Mouse (Mus musculus): ENCODE results near the gene Fzd5.
A peak's percentile ranks its signal among the peaks of the same experiment; 100 is the strongest.

Gene Fzd5

DNA sequence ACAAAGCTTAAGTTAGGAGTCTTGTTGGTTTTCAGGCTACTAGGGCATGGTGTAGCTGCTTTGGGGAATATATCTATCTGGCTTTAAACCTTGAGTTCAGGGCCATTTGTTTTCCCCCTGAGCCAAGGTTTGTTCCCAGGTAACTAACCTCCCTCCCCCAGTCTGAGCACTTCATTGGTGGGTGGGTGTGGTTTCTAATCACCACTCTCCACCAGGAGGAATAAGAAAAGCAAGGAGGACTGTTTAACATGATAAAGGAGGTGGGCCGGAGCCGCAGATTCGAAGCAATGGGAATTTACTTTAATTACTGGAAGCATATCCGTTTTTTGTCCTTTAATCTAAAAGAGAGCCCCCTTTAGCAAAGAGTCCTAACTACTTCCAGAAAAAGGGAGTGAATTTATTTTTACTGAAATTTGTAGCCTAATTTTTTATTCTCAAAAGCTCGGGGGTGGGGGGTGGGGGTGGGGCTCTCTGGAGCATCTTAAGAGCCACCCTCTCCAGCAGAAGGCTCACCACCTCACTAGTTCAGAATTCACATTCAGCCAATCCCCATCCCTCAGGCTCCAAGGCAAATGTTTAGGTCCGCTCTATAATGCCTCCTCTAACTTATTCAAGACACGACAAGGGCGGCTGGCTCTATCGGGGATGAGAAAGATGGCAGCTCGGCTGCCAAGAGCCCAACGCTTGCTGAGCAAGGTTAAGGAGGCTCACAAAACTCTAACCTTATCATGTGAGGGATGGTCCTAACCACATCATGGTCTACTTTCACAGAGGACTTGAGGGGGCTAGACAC lies 3.9 kb downstream of the Fzd5 start:
- DNase-seq (ENCODE audit: low read depth, low spot score), result no peak

DNA sequence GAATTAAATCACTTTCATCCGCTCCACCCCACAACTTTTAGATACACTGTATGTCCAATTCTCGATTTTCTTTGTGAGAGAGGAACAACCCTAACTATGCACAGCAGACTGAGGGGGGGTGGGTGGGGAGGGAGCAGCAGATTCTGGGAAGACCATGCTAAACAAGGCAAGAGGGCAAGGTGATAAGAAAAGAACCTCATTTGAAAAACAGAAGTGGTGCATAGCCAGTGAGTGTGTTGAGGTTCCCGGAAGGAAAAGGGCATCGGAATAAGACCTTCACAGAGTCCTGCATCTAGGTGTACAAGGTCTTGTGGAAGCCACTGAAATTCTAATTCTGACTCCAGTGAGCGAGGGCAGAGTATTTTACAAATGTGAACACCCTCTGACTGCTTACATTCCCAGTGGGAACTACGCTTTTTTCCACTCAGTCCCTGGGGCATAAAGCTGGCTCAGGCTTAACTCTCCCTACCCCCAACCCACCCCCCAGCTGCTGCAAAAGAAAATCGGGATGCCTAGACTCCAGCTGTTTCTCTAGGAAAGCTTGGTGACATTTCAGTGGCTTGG lies 4.8 kb downstream of the Fzd5 start:
- DNase-seq (ENCODE audit: low read depth, low spot score), result no peak

DNA sequence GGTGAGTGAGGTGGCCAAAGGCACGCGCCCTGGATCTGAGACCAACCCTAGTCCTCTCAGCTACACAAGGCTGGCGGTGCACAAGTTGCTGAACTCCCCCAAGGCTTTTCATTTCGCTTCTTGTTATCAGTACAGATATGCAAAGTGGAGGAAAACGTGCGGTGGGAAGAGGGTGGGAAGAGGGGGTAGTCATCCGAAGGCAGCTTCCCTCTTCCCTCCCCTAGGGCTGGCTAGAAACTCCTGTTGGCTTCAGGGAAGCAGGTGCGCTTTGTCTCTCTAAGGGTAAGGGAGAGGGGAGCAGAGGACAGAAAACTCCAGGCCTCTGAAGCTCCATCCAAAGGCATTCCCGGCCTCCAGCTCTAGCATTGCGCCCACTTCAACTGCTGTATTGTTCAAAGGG lies 5.4 kb downstream of the Fzd5 start:
- no peak for DNase-seq (ENCODE audit: low read depth, low spot score)

DNA sequence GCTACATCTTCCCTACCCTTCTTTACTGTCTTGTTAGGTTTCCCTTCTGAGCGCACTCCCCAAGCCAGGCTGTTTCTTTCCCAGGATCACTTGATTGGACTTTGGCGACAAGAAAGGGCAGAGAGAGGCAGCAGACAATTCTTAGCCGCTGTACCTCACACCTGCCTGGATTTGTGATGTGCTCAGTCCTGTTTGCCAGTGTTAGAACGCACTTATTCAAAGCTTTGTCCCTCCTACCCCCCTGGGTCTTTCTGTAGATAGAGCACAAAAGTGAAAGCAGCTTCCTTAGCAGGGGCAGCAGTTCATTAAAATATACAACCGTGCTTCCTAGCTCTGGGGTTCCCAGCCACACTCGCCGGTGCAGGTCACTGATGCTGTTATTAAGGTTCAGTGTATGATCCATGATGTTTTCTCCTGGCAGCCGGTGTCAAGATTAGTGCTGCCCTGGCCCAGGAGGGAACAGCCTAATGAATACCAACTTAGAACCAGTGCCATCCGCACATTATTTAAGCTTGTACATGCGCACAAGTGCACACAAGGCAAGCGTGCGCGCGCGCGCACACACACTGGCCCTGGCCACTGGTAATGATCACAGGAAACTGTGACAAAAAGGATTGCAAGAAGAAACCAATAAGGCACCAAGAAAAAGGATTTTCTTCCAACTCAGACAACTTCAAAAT lies 6.1 kb downstream of the Fzd5 start:
- DNase-seq (ENCODE audit: low read depth, low spot score), result no peak

DNA sequence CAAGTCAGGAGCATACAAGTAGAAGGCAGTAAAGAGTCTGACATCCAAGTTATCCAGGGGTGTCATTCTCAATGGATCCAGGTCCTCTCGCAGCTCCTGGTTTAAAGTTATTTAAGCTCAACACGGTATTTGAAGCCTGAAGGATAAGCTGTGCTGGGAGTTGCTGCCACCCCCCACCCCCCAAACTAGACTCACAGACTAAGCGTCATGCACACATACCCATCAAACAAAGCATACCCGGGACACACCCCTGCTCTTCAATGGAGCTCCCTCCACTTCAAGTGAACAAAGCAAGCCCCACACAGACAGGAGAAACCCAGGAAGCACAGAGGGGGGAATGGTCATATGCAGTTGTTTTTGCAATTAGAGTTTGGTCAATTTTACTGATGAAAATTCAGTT lies 7.5 kb downstream of the Fzd5 start:
- no peak for DNase-seq (ENCODE audit: low read depth, low spot score)

DNA sequence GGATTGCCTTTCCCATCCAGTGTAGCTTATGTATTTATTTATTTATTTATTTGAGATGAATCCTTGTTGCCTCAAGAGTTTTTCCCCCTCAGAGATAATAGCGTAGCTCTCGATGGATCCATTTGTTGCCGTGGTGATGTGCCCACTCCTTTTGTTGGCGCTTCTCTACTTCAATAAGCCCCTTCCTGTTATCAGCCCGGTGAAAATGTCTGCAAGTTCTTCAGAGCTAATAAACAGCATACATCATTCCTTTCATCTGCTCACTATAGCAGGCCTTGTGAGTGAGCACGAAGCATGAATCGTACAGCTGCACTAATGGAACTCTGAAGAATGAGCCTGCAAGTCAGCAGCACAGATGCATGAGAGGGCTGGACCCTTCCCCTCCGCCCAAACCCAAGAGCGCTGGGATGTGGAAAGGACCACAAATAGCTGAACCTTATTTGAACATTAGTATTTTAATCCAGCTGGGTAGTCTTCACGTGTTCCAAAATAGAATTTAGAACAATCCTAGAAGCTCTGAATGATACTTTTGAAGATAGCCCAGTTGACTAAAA lies 16.4 kb downstream of the Fzd5 start:
- DNase-seq (ENCODE audit: low read depth, low spot score), result no peak

DNA sequence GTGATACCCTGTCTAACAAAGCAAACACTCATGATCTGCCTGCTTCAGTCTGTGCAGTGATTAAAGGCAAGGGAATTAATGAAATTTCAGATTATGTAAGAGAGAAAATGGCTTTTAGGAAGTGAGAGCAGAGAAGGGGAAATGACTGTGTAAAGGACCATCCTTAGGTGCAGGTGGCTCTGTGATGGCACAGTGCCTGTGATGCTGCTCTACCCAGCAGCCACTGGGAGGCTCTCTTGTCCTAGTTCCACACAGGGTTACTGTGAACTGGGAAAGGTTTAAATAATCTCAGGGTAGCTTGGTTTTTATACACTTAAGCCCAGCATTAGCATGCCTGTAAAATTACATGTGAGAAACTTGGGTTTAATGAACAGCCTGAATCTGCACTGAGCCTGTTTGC lies 20.0 kb downstream of the Fzd5 start:
- DNase-seq (ENCODE audit: low read depth, low spot score), result peak; percentile 38

DNA sequence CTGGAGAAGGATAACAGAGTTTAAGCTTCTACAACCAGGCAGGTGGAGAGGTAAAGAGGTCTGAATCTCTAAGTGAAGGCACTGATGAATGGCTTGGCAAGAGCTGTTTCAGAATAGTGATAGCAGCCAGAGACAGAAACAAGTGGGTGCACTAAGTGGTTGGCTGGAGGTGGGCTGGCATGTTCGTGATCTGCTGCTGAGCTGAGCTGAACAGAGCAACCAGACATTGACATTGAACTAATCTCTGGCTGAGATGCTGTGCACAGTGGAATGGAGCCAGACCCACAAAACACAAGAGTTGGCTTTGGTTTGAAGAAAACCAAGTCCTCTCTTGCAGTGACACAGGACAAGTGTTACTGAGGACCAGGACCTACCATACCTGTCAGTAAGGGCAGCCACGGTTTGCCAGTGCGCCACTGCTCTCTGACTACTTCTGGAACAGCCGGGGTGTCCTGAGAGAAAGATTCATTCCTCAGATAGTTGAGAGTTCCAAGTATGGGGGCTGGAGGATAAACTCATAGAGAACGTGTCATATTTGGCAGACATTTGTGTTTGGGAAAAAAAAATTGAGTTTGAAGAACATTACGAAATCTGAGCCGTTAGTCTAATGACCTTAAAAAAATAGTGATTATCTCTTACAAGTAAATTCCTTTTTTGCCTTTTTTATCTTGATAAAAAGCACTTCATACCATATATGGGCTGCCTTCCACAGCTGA lies 20.8 kb downstream of the Fzd5 start:
- no peak for DNase-seq (ENCODE audit: low read depth, low spot score)

DNA sequence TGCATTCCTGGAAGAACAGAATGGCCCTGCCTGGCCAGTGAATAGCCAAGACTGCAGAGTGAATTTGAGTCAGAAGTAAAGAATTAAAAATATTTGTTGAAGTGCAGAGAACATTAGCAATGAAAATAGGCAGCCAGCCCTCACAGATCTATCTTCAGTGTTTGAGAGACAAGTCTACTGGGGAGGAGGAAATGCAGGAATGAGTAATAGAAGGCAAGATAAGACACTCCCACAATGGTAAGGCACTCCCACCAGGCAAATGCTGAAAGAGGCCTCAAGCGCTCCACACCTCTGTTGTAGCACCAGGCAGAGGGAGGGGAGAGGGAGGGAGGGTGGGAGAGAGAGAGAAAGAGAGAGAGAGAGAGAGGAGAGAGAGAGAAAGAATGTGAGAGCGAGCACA lies 22.1 kb downstream of the Fzd5 start:
- no peak for DNase-seq (ENCODE audit: low read depth, low spot score)

DNA sequence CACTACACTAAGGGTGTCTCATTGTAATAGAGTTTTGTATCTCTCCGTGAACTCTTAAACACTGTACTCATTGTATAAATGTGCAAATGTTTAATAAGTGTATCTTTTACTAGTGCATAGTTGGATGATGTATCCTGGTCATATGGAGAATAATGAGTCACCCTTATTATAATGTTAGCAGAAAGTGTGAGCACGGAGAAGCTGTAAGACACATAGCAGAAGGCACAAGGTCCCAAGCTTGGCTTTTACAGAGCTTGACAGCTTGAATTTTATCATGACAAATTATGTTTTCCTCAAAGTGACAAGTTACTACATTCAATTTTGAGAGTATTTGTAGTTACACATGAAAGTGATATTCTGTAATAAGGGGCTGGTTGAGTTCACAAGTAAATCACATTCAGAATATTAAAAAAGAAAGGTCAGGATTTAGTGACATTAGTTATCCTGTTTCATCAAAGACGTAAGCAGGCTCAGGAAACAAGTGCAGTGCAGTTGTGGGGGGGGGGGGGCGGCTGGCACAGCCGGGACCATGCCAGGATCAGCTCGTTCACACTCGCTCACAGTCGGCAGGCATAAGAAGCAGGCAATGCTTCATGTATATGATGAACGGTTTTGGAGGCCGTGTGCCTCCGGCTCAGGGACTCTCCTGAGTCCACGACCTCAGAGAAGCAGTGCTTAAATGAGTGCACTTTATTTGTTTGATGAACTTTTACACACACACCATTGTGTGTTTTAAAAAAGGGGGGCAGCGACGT lies 25.4 kb downstream of the Fzd5 start:
- no peak for DNase-seq (ENCODE audit: low read depth, low spot score)

DNA sequence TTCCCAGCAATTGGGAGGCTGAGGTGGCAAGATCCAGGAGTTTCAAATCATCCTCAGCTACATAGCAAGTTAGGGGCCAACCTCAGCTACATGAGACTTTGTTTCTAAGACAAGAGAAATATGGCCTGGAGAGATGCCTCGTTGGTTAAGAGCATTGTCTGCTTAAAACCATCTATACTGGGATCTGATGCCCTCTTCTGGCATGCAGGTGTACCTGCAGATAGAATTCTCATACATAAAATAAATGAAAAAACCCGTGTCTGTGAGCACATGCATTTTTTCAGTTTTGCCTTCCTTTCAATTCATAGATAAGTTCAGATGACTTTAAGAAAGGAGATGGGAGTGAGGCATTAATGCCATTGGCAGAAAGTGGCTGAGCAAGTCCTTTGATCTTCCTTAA lies 27.7 kb downstream of the Fzd5 start:
- no peak for DNase-seq (ENCODE audit: low read depth, low spot score)

DNA sequence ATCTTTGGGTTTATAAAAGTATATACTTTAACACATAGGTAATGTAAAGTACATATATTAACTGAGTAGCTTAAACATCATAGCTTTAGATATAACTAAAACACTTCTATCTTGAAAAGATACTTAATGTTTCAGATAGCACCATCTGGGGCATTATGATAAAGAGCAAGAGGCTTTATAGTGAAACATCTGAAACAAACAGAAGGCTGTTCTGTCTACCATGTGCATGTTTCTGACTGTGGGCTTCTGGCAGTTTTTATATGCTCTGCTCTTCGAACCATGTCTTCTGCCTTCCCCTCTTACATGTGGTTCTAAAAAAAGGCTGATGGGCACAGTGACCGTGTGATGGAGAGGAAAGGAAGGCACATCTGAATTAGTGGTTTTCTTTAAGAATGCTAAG lies 30.9 kb downstream of the Fzd5 start:
- DNase-seq (ENCODE audit: low read depth, low spot score), result no peak

DNA sequence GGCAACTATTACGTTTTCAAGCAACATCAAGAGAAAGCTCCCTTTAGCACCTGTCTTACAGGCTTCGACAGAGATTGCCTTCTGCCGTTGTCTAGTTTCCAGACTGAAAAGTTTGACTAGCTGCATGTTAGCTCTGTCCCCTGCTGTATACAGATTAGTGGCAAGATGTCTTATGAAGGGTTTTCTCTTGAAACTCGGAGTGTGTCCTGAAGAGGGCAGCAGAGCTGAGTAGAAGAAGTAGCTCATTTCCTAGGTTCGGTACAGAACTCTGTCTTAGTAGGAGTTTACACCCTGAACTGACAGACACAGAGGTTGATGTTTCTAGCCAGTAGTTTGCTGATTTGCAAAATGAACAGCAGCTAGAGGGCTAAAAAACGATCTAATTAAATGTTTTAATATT lies 32.3 kb downstream of the Fzd5 start:
- peak; percentile 39 for DNase-seq (ENCODE audit: low read depth, low spot score)

DNA sequence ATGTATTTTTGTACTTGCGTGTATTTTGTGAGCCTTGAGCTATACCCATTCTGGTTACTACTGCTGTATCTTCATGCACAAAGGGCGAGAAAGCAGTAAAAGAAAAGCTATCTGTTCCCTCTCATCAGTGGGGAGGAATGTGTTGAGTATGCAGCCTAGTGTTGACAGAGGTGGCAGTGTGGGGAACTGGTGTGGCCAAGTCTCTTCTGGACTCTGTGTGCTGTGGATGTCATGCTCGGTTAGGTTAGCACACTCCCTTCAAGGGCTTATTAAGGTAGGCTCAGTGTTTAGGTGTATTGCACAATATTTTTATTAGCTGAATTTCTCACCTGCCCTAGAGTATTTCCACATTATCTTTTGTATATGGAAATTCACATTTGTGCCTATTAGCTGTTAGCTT lies 35.8 kb downstream of the Fzd5 start:
- DNase-seq (ENCODE audit: low read depth, low spot score), result no peak

DNA sequence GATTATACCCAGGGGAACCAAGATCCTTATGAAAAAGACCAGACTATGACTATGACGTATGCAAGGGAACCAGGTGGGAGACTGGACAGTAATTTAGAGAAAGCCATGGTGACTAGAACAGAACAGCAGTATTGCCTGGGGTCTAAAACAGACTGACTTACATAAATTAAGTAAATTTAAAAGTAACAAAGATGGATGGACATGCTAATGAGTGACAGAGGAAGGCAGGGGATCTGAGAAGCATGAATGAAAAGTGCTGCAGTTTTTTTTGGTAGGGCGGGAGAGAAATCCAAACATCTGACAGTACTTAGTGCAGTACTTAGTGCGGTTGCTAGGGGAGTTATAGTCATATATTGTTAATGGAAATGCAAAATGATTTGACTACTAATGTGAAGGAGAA lies 42.4 kb downstream of the Fzd5 start:
- no peak for DNase-seq (ENCODE audit: low read depth, low spot score)

DNA sequence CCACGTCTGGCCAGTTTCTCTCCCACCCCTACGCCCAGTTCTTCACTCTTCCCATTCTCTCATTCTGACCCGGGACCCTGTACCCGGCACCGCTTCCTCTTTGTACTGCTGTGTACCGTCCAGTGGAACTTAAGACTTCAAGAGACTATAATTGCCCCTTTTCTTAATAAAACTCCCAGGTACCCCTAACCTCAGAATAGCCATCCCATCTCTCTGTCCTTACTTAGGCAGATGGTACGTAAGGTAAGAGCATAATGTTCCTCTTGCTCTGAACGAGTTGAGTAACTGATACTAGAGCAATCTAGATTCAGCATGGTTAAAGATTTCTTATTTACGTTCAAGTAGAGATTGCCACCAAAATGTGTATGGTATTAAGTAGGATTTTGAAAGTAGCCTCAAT lies 46.0 kb downstream of the Fzd5 start:
- no peak for DNase-seq (ENCODE audit: low read depth, low spot score)

DNA sequence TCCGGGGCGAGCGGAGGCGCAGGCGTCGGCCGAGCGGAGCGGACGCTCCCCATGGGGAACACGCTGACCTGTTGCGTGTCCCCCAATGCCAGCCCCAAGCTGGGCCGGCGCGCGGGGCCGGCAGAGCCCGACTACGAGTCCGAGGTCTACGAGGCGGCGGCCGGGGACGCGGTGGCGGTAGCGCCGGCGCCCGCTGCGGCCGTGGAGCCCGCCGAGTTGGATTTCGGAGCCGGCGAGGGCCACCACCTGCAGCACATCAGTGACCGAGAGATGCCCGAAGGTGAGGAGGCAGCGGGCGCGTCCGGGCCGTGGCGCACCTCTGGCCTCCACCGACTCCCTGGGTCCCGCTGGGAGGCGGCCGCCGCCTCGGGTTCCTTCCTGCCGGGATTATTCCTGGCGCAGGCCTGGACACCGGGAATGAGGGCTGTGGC lies 46.4 kb downstream of the Fzd5 start:
- peak; percentile 11 for DNase-seq (ENCODE audit: low read depth, low spot score)

DNA sequence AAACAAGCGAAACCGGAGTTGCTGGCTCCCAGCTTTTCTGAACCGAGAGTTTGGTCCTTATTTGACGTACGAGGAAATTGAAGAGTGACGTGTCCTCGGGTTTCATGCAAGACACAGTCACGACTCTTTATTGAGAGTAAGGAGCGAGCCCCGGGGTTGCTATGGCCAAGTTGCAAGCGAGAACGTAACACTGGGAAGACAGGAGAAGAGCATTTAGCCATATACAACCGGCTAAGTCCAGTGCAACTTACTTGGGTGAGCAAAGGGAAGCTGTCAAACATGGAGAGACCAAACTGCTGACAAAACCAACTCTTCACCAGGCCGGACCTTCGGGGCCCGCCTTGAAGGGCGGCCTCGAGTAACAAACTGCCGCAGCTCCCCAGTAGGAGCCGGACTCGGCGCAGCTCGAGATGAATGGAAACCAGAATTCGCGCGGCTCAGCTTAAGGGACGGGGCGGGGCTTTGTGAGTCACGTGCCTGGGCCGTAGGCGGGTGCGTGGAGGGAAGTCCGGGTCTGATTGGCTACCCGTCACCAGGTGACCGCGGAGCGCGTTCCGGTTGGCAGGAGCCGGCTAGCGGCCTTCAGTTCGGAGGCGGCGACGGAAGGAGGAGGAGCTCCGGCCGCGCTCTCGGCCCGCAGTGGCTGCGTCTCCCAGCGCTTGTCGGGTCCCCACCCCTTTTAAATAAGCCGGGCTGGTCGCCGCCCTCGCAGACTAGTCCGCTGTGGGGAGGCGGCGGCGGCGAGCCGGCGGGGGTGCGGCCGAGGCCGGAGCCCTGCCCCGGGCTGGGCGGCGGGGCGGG lies 47.1 kb downstream of the Fzd5 start, which contains the start of gene Ccnyl1:
Ccnyl1 (plus strand) TSS at position 243 of the 801 bp plus-strand sequence.
- peak; percentile 95 for DNase-seq (ENCODE audit: low read depth, low spot score)

DNA sequence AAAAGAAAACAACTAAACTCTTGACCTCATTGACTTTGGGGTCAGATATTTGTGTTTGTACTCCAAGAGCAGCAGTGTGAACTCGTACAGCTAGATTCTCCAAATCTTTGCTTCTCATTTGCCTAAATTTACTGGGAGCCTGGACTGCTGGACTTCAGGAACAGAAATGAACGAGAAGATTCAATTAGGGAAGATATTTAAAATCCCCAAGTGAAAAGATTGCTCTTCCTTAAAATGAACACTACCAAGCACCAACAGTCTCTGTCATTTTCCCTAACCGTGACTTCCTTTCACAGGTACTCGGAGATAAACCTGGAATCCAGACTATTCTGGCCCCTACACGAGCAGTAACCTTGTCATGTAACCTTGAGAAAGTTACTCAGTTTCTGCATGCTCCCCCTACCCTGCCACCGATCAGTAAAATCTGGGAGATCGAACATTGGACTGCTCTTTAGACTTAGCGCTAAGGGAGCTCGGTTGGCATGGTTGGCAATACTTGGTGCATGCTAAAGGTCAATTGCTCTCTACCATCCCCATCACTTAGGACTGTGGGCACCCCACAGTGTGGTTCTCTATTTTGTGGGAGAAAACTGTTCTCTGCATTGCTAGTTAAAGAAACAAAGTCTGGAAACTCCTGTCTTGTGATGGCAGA lies 47.9 kb downstream of the Fzd5 start:
- DNase-seq (ENCODE audit: low read depth, low spot score), result no peak

DNA sequence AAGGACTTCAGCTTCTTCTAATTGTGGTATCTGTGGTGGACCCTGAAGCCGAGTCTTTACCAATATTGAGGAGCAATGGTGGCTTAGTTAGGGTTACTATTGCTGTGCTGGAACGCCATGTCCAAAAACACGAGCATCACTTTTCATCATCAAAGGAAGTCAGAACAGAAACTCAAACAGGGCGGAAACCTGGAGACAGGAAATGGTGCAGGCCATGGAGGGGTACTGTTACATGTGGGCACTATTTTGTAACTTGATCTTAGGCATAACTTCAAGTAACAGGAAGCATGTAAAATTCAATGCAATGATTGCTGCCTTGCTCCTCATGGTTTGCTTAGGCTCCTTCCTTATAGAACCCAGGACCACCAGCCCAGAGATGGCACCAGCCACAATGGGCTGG lies 49.5 kb downstream of the Fzd5 start:
- DNase-seq (ENCODE audit: low read depth, low spot score), result no peak

Data from retina, postnatal 7 days (tissue).